Mouse (Mus musculus) mouse trophoblast stem cell (cell line): ENCODE measurements around the gene Gm12185.
"Not testable (repeated sequence)": the region's sequence is repeated elsewhere in the genome, so short reads cannot be mapped to it uniquely, and the experiment has no call there.

Experiments used
- in situ Hi-C, 2 experiments: fragments of 300-500 bp; cut with MseI, MboI; formaldehyde crosslinking; loops; 2 replicates in 1 of 2; 3 replicates in 1 of 2; pipeline ENCODE4 v1.15.1; 2025

The Gm12185 gene

GRCm38 (mm10) chr11:48918380-48918779 lies 73.6 kb downstream of the Gm12185 start:
- in situ Hi-C loops, result loop anchor here in 1 of 2 experiments (10.0 kb wide), 1 partner anchor 156 kb away; the partner anchor contains the start of gene Ifi47

GRCm38 (mm10) chr11:48913611-48914010 lies 78.4 kb downstream of the Gm12185 start:
- in situ Hi-C loops, result loop anchor here in 1 of 2 experiments (10.0 kb wide), 1 partner anchor 161 kb away; the partner anchor contains the start of gene Ifi47

DNA sequence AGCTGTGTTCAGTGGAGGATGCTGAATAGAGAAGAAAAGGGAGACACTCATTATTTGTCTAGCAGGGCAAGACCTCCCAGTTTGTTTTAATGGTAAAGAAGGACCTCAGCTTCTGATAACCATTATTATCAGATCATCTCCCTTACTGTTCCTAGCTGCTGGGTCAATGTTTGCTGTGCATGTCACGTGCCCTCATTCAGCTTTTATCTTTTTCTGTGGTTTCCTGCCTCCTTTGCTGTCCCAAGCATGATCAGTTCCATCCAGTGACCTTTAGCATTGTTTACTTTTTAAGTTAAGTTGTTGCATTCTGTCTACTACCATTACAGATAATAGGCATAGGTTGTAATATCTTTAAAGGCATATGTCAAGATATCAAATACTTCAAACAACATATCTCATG lies 83.6 kb downstream of the Gm12185 start:
- in situ Hi-C loops, result no loop called here

- in situ Hi-C loops, result no loop called here
Observed at GRCm38 (mm10) chr11:48902021-48902420, 90.0 kb downstream of the Gm12185 start, which contains the start of gene Gm5431. Gene Gm5431, minus strand, starts transcription at chr11:48902214.

GRCm38 (mm10) chr11:48901567-48901930 lies 90.5 kb downstream of the Gm12185 start:
- in situ Hi-C loops, result not testable (repeated sequence)

DNA sequence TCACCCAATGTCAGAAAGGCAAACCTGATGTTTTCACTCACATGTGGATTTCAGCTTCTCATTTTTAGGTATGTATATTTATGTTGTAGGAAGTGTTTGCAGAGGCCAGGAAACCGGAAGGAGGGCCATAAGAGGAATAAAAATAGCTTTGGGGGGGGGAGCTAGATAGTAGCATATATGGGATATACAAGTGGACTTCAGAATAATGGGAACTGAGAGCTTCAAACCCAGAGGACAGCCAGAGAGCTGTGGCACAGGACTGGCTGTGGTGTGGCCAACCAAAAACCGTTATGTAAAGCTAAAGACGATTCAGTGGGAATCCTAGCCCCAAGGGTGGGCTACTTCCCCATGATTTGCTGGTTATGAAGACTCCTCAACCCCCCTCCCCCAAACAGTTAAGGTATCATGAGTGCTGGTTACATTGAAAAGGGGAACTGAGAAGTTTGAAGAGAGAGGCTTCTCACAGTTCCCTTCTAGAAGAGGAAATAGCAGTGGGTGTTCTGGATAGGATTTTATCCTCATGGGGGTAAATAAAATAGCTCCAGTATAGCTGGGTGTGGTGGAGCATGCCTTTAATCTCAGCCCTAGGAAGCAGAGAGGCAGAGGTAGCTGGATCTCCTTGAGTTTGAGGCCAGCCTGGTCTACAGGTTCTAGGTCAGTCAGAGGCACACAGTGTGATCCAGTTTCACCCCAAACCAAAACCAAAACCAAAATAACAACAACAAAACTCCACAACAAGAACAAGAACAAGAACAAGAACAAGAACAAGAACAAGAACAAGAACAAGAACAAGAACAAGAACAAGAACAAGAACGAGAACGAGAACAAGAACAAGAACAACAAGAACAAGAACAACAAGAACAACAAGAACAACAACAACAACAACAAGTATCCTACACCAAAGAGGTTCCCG lies 91.1 kb downstream of the Gm12185 start:
- in situ Hi-C loops, result not testable (repeated sequence)

GRCm38 (mm10) chr11:48898812-48899431 lies 93.1 kb downstream of the Gm12185 start:
- in situ Hi-C loops, result no loop called here

- in situ Hi-C loops, result loop anchor here (5.0 to 10.0 kb wide), 4 partner anchors 118 to 388 kb away; partner anchors contain the start of genes Gm12185 (in 2 of the 2) and Tgtp1 (in 2 of the 2)
Observed at GRCm38 (mm10) chr11:48876680-48877079, 115.3 kb downstream of the Gm12185 start.

GRCm38 (mm10) chr11:48875343-48875837 lies 116.6 kb downstream of the Gm12185 start:
- in situ Hi-C loops, result loop anchor here (5.0 to 10.0 kb wide), 4 partner anchors 119 to 389 kb away; partner anchors contain the start of genes Gm12185 (in 2 of the 2) and Tgtp1 (in 2 of the 2)

DNA sequence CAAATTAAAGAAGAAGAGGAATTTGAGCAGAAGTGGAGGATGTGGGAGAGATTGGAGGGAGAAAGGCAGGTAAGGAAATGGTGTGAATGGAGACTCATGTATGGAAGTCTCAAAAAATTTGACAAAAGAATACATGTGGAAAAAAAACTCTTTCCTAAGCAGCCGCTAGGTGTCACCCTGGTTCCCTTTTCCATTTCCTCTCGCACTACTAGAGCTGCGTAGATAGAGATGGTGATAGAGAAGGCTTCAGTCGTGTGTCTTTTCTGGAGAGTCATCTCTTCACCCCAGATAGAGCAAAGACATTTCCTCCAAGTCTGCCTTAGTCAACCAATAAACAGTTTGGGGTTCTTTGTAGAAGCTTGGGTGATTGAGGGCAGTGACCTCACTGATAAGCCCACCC lies 117.6 kb downstream of the Gm12185 start:
- in situ Hi-C loops, result loop anchor here (5.0 to 10.0 kb wide), 4 partner anchors 120 to 390 kb away; partner anchors contain the start of genes Gm12185 (in 2 of the 2) and Tgtp1 (in 2 of the 2)

DNA sequence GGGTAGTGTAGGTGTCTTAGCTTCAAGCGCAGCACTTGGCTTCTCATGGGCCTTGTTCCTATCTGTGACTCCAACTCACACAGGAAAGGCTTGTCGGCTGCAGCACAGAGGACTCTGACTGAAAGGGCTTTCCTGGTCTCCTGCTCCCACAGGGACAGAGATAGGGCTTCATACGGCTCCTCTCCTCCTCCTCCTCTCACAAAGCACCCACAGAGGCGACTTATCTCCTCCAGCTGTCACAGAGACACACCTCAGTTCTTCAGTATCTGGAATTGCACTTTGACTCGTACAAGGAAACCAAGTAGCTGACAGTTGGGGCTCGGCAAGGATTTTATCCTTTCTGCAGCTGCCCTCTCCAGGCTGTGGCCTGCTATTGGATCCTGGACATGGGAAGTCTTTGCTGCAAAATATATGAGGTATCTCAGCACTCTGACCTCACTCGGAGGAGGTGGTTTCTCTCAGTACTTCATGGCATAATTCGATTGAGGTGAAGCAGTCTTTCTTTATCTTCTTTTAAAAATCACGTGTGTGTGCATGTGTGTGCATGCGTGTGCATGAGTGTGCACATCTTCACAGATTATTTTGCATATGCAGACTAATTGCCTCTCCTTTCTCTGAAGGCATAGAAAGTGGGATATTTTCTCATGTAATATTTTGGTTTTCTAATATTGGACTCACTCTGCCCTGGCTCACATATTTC lies 118.3 kb downstream of the Gm12185 start:
- in situ Hi-C loops, result loop anchor here (5.0 to 10.0 kb wide), 4 partner anchors 121 to 391 kb away; partner anchors contain the start of genes Gm12185 (in 2 of the 2) and Tgtp1 (in 2 of the 2)

- in situ Hi-C loops, result loop anchor here (5.0 to 10.0 kb wide), 4 partner anchors 122 to 392 kb away; partner anchors contain the start of genes Gm12185 (in 2 of the 2) and Tgtp1 (in 2 of the 2)
Observed at GRCm38 (mm10) chr11:48872695-48873300, 119.2 kb downstream of the Gm12185 start.

- in situ Hi-C loops, result loop anchor here (5.0 to 10.0 kb wide), 4 partner anchors 123 to 393 kb away; partner anchors contain the start of genes Gm12185 (in 2 of the 2) and Tgtp1 (in 2 of the 2)
Observed at GRCm38 (mm10) chr11:48871817-48872541, 120.0 kb downstream of the Gm12185 start.

DNA sequence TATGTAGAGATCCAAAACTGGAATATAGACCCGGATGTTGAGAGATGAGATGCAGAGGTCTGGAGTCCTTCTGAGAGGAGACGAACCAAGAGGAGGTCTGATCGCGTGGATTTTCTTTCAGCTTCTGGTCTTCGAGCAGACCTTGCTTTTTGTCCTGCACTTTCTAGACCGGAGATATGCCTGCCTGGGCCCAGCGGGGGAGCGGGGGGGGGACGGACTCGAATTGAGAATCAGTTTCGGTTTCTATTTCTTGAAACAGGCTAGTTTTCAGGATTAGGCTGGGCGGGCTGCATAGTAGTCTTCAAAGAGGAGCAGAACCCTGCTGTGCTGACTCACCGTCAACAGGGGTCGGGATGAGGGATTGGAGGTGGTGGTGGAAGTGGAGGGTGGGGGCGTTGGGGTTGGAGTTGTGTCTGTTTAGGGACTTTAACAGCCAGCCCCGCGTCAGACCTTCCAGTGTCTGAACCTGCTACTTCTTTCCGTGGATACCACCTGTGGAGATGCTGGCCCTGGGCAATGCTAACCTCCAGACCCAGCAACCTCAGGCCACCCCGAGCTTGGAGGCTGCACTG lies 120.7 kb downstream of the Gm12185 start, which contains the start of gene Irgm1:
Irgm1 (minus strand) TSS at position 483 of the 572 bp plus-strand sequence.
- in situ Hi-C loops, result loop anchor here (5.0 to 10.0 kb wide), 4 partner anchors 124 to 394 kb away; partner anchors contain the start of genes Gm12185 (in 2 of the 2) and Tgtp1 (in 2 of the 2)

DNA sequence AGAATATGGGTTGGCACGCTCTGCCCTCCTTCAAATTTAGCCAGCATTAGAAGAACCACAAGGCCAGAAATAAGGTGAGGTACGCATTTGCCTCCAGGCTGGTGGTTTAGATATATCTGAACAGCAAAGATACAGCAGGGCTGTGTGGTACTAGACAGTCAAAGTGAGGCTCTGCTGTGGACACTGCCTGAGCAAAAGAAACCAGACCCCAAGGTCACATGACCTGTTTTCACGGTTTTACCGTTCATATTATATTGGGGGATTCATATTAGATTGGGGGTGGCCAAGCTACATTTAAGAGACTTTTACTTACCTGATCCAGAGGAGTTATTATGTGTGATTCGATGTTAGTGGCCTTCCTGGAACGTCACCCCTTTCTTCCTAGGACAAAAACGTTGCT lies 121.2 kb downstream of the Gm12185 start:
- in situ Hi-C loops, result loop anchor here (5.0 to 10.0 kb wide), 4 partner anchors 124 to 394 kb away; partner anchors contain the start of genes Gm12185 (in 2 of the 2) and Tgtp1 (in 2 of the 2)

DNA sequence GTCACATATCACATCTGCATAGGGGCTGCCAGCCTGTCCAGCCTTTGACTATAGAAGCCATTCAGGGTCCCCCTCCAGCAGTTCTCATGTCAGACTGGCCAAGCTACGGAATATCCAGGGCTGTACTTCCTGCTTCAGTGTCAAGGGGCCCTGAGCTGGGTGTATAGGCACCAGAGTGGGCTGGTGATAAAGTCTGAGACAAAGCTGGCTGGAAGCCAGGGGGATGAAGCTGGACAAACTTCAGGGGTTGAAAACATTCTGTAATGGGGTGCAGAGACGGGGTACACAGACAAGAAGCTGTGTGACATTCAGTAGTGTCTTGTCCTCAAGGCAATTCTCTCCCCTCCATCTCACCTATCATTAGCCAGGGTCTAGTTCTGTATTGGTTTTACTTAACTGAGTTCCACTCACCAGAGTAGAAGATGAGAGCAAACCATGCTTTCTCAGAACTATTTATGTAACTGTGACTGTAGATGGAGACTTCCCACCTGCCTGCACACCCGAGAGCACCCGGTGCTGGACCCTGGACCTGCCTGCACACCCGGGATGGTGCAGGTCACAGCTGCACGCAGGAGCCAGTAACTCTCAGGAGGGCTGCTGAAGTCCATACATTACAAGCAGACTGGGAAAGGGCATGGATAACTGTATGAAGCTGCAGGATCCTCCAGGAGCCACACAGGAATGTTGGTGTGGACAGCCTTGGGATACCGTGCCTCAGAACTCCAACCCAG lies 122.5 kb downstream of the Gm12185 start:
- in situ Hi-C loops, result loop anchor here (5.0 to 10.0 kb wide), 4 partner anchors 125 to 395 kb away; partner anchors contain the start of genes Gm12185 (in 2 of the 2) and Tgtp1 (in 2 of the 2)

- in situ Hi-C loops, result no loop called here
Observed at GRCm38 (mm10) chr11:48866481-48866880, 125.5 kb downstream of the Gm12185 start.

- in situ Hi-C loops, result no loop called here
Observed at GRCm38 (mm10) chr11:48863808-48864207, 128.2 kb downstream of the Gm12185 start.
